Mouse (Mus musculus): ENCODE measurements at regions not wholly inside any gene's neighbourhood (a gene's known extent, or its start where the extent isn't known, plus 50 kb on each side); places are given as distances from the start of the nearest gene placed in this dataset.
A peak's percentile ranks its signal among the peaks of the same experiment; 100 is the strongest.

GRCm38 (mm10) chr12:35863141-35863540 is 62.3 kb upstream of the Agr3 start:
- ATAC-seq (replicated peaks; ENCODE audit: low read depth, poor library complexity, severe bottlenecking): no peak

- no peak for ATAC-seq (replicated peaks; ENCODE audit: low read depth, poor library complexity, severe bottlenecking)
Measured at GRCm38 (mm10) chr12:35853159-35853558, 72.3 kb upstream of the Agr3 start.

GRCm38 (mm10) chr12:35846905-35847610 is 78.4 kb upstream of the Agr3 start:
- ATAC-seq (replicated peaks; ENCODE audit: low read depth, poor library complexity, severe bottlenecking): no peak

- no peak for ATAC-seq (replicated peaks; ENCODE audit: low read depth, poor library complexity, severe bottlenecking)
Measured at GRCm38 (mm10) chr12:35836946-35837345, 88.5 kb upstream of the Agr3 start.

GRCm38 (mm10) chr12:35833285-35833684 is 92.1 kb upstream of the Agr3 start:
- ATAC-seq (replicated peaks; ENCODE audit: low read depth, poor library complexity, severe bottlenecking): peak; percentile 82

GRCm38 (mm10) chr12:35831922-35832512 is 93.4 kb upstream of the Agr3 start:
- ATAC-seq (replicated peaks; ENCODE audit: low read depth, poor library complexity, severe bottlenecking): no peak

GRCm38 (mm10) chr12:35831268-35831667 is 94.2 kb upstream of the Agr3 start:
- ATAC-seq (replicated peaks; ENCODE audit: low read depth, poor library complexity, severe bottlenecking): peak; percentile 54

- ATAC-seq (replicated peaks; ENCODE audit: low read depth, poor library complexity, severe bottlenecking): peak; percentile 72
Measured at GRCm38 (mm10) chr12:35827797-35828196, 97.6 kb upstream of the Agr3 start.

GRCm38 (mm10) chr12:35826990-35827389 is 98.4 kb upstream of the Agr3 start:
- peak; percentile 28 for ATAC-seq (replicated peaks; ENCODE audit: low read depth, poor library complexity, severe bottlenecking)

GRCm38 (mm10) chr12:35824587-35824987 is 100.8 kb upstream of the Agr3 start:
- peak; percentile 55 for ATAC-seq (replicated peaks; ENCODE audit: low read depth, poor library complexity, severe bottlenecking)

- peak; percentile 99 for ATAC-seq (replicated peaks; ENCODE audit: low read depth, poor library complexity, severe bottlenecking)
Measured at GRCm38 (mm10) chr12:35799261-35799660, 126.2 kb upstream of the Agr3 start.

GRCm38 (mm10) chr12:35775396-35775795 is 150.0 kb upstream of the Agr3 start:
- no peak for ATAC-seq (replicated peaks; ENCODE audit: low read depth, poor library complexity, severe bottlenecking)

- ATAC-seq (replicated peaks; ENCODE audit: low read depth, poor library complexity, severe bottlenecking): no peak
Measured at GRCm38 (mm10) chr12:35770387-35771024, 154.9 kb upstream of the Agr3 start.

GRCm38 (mm10) chr12:35758916-35759315 is 166.5 kb upstream of the Agr3 start:
- ATAC-seq (replicated peaks; ENCODE audit: low read depth, poor library complexity, severe bottlenecking): peak; percentile 78

- ATAC-seq (replicated peaks; ENCODE audit: low read depth, poor library complexity, severe bottlenecking): peak; percentile 85
Measured at GRCm38 (mm10) chr12:35755159-35755558, 170.3 kb upstream of the Agr3 start.

GRCm38 (mm10) chr12:35747997-35748396 is 177.4 kb upstream of the Agr3 start:
- no peak for ATAC-seq (replicated peaks; ENCODE audit: low read depth, poor library complexity, severe bottlenecking)

- no peak for ATAC-seq (replicated peaks; ENCODE audit: low read depth, poor library complexity, severe bottlenecking)
Measured at GRCm38 (mm10) chr12:35746691-35747299, 178.6 kb upstream of the Agr3 start.

- no peak for ATAC-seq (replicated peaks; ENCODE audit: low read depth, poor library complexity, severe bottlenecking)
Measured at GRCm38 (mm10) chr12:35742729-35743128, 182.7 kb upstream of the Agr3 start.

GRCm38 (mm10) chr12:35736427-35736826 is 189.0 kb upstream of the Agr3 start:
- ATAC-seq (replicated peaks; ENCODE audit: low read depth, poor library complexity, severe bottlenecking): peak; percentile 52; the same call in 1 of the 2 replicates

GRCm38 (mm10) chr12:35735002-35735401 is 190.4 kb upstream of the Agr3 start:
- ATAC-seq (replicated peaks; ENCODE audit: low read depth, poor library complexity, severe bottlenecking): no peak

GRCm38 (mm10) chr12:35734371-35734770 is 191.0 kb upstream of the Agr3 start:
- ATAC-seq (replicated peaks; ENCODE audit: low read depth, poor library complexity, severe bottlenecking): no peak

Data from common myeloid progenitor, adult 5-6 weeks (primary cell).